Mouse (Mus musculus): Measurements from ENCODE around the gene Ubtd2. TPM values are rescaled to one million over a fixed set of nuclear protein-coding genes. Genes with fewer than 3 reads are reported as not detected.

Ubtd2 gene
- polyA plus RNA-seq, 1 experiment from 2014 or later, result 4.5 TPM

DNA sequence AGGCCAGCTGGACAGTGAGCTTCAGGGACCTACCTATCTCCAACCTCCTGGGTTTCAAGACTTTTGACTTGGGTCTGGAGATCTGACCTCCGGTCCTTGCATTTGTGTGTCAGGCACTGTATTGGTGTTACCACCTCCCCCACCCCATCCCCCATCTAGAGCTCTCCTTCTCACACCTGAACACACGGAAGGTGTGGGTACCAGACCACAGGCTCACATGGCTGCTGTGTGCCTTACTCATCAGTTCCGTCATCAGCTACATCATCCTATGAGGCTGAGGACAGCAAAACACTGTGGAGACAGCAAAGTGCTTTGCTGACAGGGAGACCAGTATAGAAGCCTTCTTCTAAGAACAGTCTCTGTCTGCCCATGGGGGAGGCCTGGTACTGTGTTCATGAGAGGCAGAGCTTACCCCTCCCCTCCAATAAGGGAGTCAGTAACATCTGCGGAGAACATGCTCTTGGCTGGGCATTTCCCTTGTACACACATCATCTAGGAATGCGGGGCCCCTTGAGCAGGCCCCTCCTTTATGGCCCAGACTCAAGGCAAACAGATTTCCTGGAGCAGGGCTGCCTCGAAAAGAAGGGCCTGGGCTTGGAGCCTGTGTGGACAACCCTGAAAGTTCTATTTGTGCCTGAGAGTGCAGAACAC is 19.6 kb upstream of the Ubtd2 start:
- Histone ChIP-seq H3K4me3 (ENCODE audit: low read depth, low read length) (no peak overlapping the region), H3K4me2 (ENCODE audit: low read depth, low read length) (no peak overlapping the region), H3K36me3 (ENCODE audit: control insufficient read depth, insufficient read depth) (no peaks in the 10 kb centered on the region), H3K27me3 (ENCODE audit: control insufficient read depth, insufficient read depth, low read depth, low read length) (no peaks in the 10 kb centered on the region), H3K9ac (ENCODE audit: low read depth, low read length) (no peak overlapping the region), H3K4me1 (ENCODE audit: control insufficient read depth, low read depth, low read length) (no peaks in the 10 kb centered on the region), H3K27ac (ENCODE audit: low read length) (no peak overlapping the region), H3K9me3 (replicated peaks; ENCODE audit: control insufficient read depth, low read length) (no peaks in the 10 kb centered on the region)
- WGBS (ENCODE audit: insufficient replicate concordance), result 51% methylated on average over 6 of the region's 6 CpGs
- ATAC-seq (ENCODE audit: low read depth), result no peak

DNA sequence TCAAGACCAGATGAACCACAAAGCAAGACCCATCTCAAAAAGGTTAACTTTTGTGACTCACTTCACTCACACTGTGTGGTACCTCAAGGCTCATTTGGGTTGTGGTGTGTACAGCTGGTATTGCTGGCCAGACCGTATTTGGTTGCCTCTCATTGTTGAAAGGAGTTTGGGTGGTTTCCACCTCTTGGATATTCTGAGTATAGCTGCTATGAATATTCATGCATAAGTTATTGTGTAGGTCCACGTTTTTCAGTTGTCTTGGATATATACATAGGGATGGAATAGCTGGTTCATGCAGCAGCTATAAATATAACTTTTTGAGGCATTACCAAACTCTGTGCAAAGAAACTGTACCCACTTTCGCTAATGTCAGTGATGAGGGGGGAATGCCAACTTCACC is 12.6 kb upstream of the Ubtd2 start:
- H3K27ac ChIP-seq (ENCODE audit: low read length), result no peak overlapping the region
- no peak for ATAC-seq (ENCODE audit: low read depth)

DNA sequence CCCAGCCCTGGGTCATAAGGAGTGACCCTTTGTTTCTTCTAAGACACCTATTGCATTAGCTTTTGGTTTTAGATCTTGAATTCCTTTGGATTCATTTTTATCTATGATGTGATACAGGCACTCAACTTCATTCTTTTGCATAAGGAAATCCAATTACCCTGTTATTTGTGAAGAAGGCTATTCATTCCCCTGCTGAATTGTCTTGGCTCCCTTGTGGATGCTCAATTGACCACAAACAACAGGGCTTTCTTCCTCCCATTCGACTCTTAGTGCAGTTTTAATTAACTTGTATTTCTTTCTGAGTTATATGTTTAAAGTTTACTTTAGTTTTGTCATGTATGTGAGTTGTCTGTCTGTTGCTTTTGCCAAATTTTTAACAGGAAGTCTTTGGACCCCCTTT is 10.9 kb upstream of the Ubtd2 start:
- H3K9ac ChIP-seq (ENCODE audit: low read depth, low read length), result no peak overlapping the region
- no peak overlapping the region for H3K4me2 ChIP-seq (ENCODE audit: low read depth, low read length)
- H3K27ac ChIP-seq (ENCODE audit: low read length), result no peak overlapping the region
- H3K4me3 ChIP-seq (ENCODE audit: low read depth, low read length), result no peak overlapping the region
- no peaks in the 10 kb centered on the region for H3K27me3 ChIP-seq (ENCODE audit: control insufficient read depth, insufficient read depth, low read depth, low read length)
- 36% methylated on average over 1 of the region's 1 CpGs for WGBS (ENCODE audit: insufficient replicate concordance)
- ATAC-seq (ENCODE audit: low read depth), result no peak
- no peaks in the 10 kb centered on the region for H3K9me3 ChIP-seq (replicated peaks; ENCODE audit: control insufficient read depth, low read length)
- no peaks in the 10 kb centered on the region for H3K4me1 ChIP-seq (ENCODE audit: control insufficient read depth, low read depth, low read length)
- H3K36me3 ChIP-seq (ENCODE audit: control insufficient read depth, insufficient read depth), result no peaks in the 10 kb centered on the region

More for the DNA sequence above, 12.6 kb upstream of the Ubtd2 start:
- Histone ChIP-seq H3K9me3 (replicated peaks; ENCODE audit: control insufficient read depth, low read length) (no peaks in the 10 kb centered on the region), H3K4me2 (ENCODE audit: low read depth, low read length) (no peak overlapping the region), H3K4me3 (ENCODE audit: low read depth, low read length) (no peak overlapping the region), H3K36me3 (ENCODE audit: control insufficient read depth, insufficient read depth) (no peaks in the 10 kb centered on the region), H3K9ac (ENCODE audit: low read depth, low read length) (no peak overlapping the region), H3K27me3 (ENCODE audit: control insufficient read depth, insufficient read depth, low read depth, low read length) (no peaks in the 10 kb centered on the region), H3K4me1 (ENCODE audit: control insufficient read depth, low read depth, low read length) (no peaks in the 10 kb centered on the region)
- 52% methylated on average over 3 of the region's 3 CpGs for WGBS (ENCODE audit: insufficient replicate concordance)

- no peaks in the 10 kb centered on the region for H3K27me3 ChIP-seq (ENCODE audit: control insufficient read depth, insufficient read depth, low read depth, low read length)
- H3K4me2 ChIP-seq (ENCODE audit: low read depth, low read length), result no peak overlapping the region
- no peak overlapping the region for H3K4me3 ChIP-seq (ENCODE audit: low read depth, low read length)
- no peak overlapping the region for H3K27ac ChIP-seq (ENCODE audit: low read length)
- no peak overlapping the region for H3K9ac ChIP-seq (ENCODE audit: low read depth, low read length)
- no peak for ATAC-seq (ENCODE audit: low read depth)
- H3K9me3 ChIP-seq (replicated peaks; ENCODE audit: control insufficient read depth, low read length), result no peaks in the 10 kb centered on the region
- H3K4me1 ChIP-seq (ENCODE audit: control insufficient read depth, low read depth, low read length), result no peaks in the 10 kb centered on the region
- 38% methylated on average over 1 of the region's 1 CpGs for WGBS (ENCODE audit: insufficient replicate concordance)
- H3K36me3 ChIP-seq (ENCODE audit: control insufficient read depth, insufficient read depth), result no peaks in the 10 kb centered on the region
Measured at GRCm38 (mm10) chr11:32445135-32445534, 10.0 kb upstream of the Ubtd2 start.

- Histone ChIP-seq H3K4me2 (ENCODE audit: low read depth, low read length) (no peak overlapping the region), H3K4me3 (ENCODE audit: low read depth, low read length) (no peak overlapping the region), H3K4me1 (ENCODE audit: control insufficient read depth, low read depth, low read length) (no peaks in the 10 kb centered on the region), H3K9ac (ENCODE audit: low read depth, low read length) (no peak overlapping the region), H3K36me3 (ENCODE audit: control insufficient read depth, insufficient read depth) (no peaks in the 10 kb centered on the region), H3K27ac (ENCODE audit: low read length) (no peak overlapping the region), H3K27me3 (ENCODE audit: control insufficient read depth, insufficient read depth, low read depth, low read length) (no peaks in the 10 kb centered on the region), H3K9me3 (replicated peaks; ENCODE audit: control insufficient read depth, low read length) (no peaks in the 10 kb centered on the region)
- no peak for ATAC-seq (ENCODE audit: low read depth)
- WGBS (ENCODE audit: insufficient replicate concordance), result 23% methylated on average over 6 of the region's 6 CpGs
Measured at GRCm38 (mm10) chr11:32445637-32446226, 9.4 kb upstream of the Ubtd2 start.

DNA sequence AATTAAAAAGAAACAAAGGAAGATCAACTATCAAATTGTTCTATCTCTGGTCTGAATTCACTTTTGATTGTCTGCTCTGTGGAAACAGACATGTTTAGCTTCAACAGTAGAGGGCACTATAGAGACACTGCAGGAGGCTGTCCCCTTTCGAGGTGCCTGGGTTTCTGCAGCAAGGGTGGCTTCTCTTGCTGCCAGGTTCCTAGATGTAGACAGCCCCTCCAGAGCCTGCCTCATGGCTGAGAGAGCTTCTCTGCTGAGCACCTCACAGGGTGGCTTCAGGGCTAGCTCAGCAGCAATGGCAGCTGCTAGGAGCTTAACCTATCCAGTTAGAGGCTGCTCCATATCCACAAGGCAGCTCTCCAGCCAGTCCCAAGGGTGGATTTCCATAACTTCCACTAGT is 5.0 kb upstream of the Ubtd2 start:
- peaks cover 7% of the 10 kb centered on the region for H3K4me1 ChIP-seq (ENCODE audit: control insufficient read depth, low read depth, low read length)
- H3K4me3 ChIP-seq (ENCODE audit: low read depth, low read length), result no peak overlapping the region
- WGBS (ENCODE audit: insufficient replicate concordance), result 0% methylated on average over 1 of the region's 1 CpGs
- H3K36me3 ChIP-seq (ENCODE audit: control insufficient read depth, insufficient read depth), result no peaks in the 10 kb centered on the region
- no peak for ATAC-seq (ENCODE audit: low read depth)
- H3K4me2 ChIP-seq (ENCODE audit: low read depth, low read length), result no peak overlapping the region
- H3K9me3 ChIP-seq (replicated peaks; ENCODE audit: control insufficient read depth, low read length), result no peaks in the 10 kb centered on the region
- H3K27me3 ChIP-seq (ENCODE audit: control insufficient read depth, insufficient read depth, low read depth, low read length), result peaks cover 6% of the 10 kb centered on the region
- no peak overlapping the region for H3K9ac ChIP-seq (ENCODE audit: low read depth, low read length)
- H3K27ac ChIP-seq (ENCODE audit: low read length), result no peak overlapping the region

DNA sequence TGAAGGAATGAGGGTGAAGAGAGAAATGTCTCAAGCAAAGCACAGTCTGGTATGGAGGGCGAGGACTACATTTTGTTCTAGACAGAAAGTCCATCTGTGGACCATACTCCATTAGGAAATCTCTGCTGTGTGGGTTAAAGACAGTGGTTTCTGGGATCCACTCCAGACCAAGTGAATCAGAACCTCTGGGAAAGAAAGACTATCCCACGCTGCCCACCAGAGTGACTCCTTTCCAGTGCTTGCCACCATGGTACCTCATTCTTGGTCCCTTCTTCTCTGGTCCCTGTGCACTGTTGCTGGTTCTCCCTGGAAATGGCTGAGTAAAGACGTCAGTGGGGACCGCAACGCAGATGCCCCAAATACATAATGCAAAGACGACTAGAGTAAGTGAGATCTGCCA is 3.9 kb upstream of the Ubtd2 start:
- no peak overlapping the region for H3K4me3 ChIP-seq (ENCODE audit: low read depth, low read length)
- H3K9me3 ChIP-seq (replicated peaks; ENCODE audit: control insufficient read depth, low read length), result no peaks in the 10 kb centered on the region
- no peak for ATAC-seq (ENCODE audit: low read depth)
- H3K4me2 ChIP-seq (ENCODE audit: low read depth, low read length), result no peak overlapping the region
- peaks cover 16% of the 10 kb centered on the region for H3K27me3 ChIP-seq (ENCODE audit: control insufficient read depth, insufficient read depth, low read depth, low read length)
- H3K36me3 ChIP-seq (ENCODE audit: control insufficient read depth, insufficient read depth), result no peaks in the 10 kb centered on the region
- 71% methylated on average over 6 of the region's 6 CpGs for WGBS (ENCODE audit: insufficient replicate concordance)
- no peak overlapping the region for H3K27ac ChIP-seq (ENCODE audit: low read length)
- H3K4me1 ChIP-seq (ENCODE audit: control insufficient read depth, low read depth, low read length), result peaks cover 15% of the 10 kb centered on the region
- no peak overlapping the region for H3K9ac ChIP-seq (ENCODE audit: low read depth, low read length)

- Histone ChIP-seq H3K27me3 (ENCODE audit: control insufficient read depth, insufficient read depth, low read depth, low read length) (peaks cover 18% of the 10 kb centered on the region), H3K4me2 (ENCODE audit: low read depth, low read length) (no peak overlapping the region), H3K4me3 (ENCODE audit: low read depth, low read length) (no peak overlapping the region), H3K4me1 (ENCODE audit: control insufficient read depth, low read depth, low read length) (peaks cover 17% of the 10 kb centered on the region), H3K36me3 (ENCODE audit: control insufficient read depth, insufficient read depth) (no peaks in the 10 kb centered on the region), H3K27ac (ENCODE audit: low read length) (no peak overlapping the region), H3K9ac (ENCODE audit: low read depth, low read length) (no peak overlapping the region), H3K9me3 (replicated peaks; ENCODE audit: control insufficient read depth, low read length) (no peaks in the 10 kb centered on the region)
- 73% methylated on average over 4 of the region's 4 CpGs for WGBS (ENCODE audit: insufficient replicate concordance)
- no peak for ATAC-seq (ENCODE audit: low read depth)
Measured at GRCm38 (mm10) chr11:32452745-32453144, 2.4 kb upstream of the Ubtd2 start.

GRCm38 (mm10) chr11:32453353-32453915 is 1.7 kb upstream of the Ubtd2 start:
- 59% methylated on average over 8 of the region's 8 CpGs for WGBS (ENCODE audit: insufficient replicate concordance)
- Histone ChIP-seq H3K27me3 (ENCODE audit: control insufficient read depth, insufficient read depth, low read depth, low read length) (peaks cover 18% of the 10 kb centered on the region), H3K4me3 (ENCODE audit: low read depth, low read length) (no peak overlapping the region), H3K4me2 (ENCODE audit: low read depth, low read length) (no peak overlapping the region), H3K4me1 (ENCODE audit: control insufficient read depth, low read depth, low read length) (peaks cover 17% of the 10 kb centered on the region), H3K36me3 (ENCODE audit: control insufficient read depth, insufficient read depth) (no peaks in the 10 kb centered on the region), H3K9ac (ENCODE audit: low read depth, low read length) (no peak overlapping the region), H3K9me3 (replicated peaks; ENCODE audit: control insufficient read depth, low read length) (no peaks in the 10 kb centered on the region), H3K27ac (ENCODE audit: low read length) (no peak overlapping the region)
- no peak for ATAC-seq (ENCODE audit: low read depth)
